Mouse (Mus musculus) forebrain, embryonic 11.5 days (tissue): ENCODE data around the gene Ppp1r18. TPM values are rescaled to one million over a fixed set of nuclear protein-coding genes. Genes with fewer than 3 reads are reported as not detected.

Source experiments
- ATAC-seq: fragments of 200-750 bp; cut with Nextera tagmentation; replicated peaks from 2 replicates; pipeline ENCODE4 v1.8.0; 2017; ENCODE audit warnings: moderate TSS enrichment; ENCODE audit not compliant: low FRiP score
- DNase-seq: peaks from one replicate; pipeline ENCODE4 v3.0.0-alpha.2; 2017; ENCODE audit warnings: low spot score
- H3K27ac ChIP-seq: fragments of 300-500 bp; sonication (generic); 2 replicates; pipeline ENCODE4 v1.5.1; 2014; ENCODE audit warnings: low read depth, low read length
- H3K27me3 ChIP-seq: fragments of 300-500 bp; sonication (generic); 2 replicates; pipeline ENCODE4 v1.6.1; 2014; ENCODE audit warnings: mild to moderate bottlenecking, low read length, mixed read lengths; ENCODE audit not compliant: control insufficient read depth, insufficient read depth
- H3K36me3 ChIP-seq: fragments of 300-500 bp; sonication (generic); 2 replicates; pipeline ENCODE4 v1.6.1; 2014; ENCODE audit warnings: mild to moderate bottlenecking, low read length, moderate library complexity, mixed read lengths; ENCODE audit not compliant: control insufficient read depth, insufficient read depth
- H3K4me1 ChIP-seq: fragments of 300-500 bp; sonication (generic); replicated peaks from 2 replicates; pipeline ENCODE4 v1.6.1; 2014; ENCODE audit warnings: low read length, mixed read lengths; ENCODE audit not compliant: control insufficient read depth, insufficient read depth
- H3K4me2 ChIP-seq: fragments of 300-500 bp; sonication (generic); 2 replicates; pipeline ENCODE4 v1.6.1; 2014; ENCODE audit warnings: low read depth, mild to moderate bottlenecking, low read length, moderate library complexity, mixed read lengths; ENCODE audit not compliant: severe bottlenecking
- H3K4me3 ChIP-seq: fragments of 300-500 bp; sonication (generic); 2 replicates; pipeline ENCODE4 v1.5.1; 2014; ENCODE audit warnings: low read depth, low read length
- H3K9ac ChIP-seq: fragments of 300-500 bp; sonication (generic); 2 replicates; pipeline ENCODE4 v1.6.1; 2014; ENCODE audit warnings: low read length
- H3K9me3 ChIP-seq: fragments of 300-500 bp; sonication (generic); 2 replicates; pipeline ENCODE4 v1.6.1; 2016; ENCODE audit warnings: low read length, mixed read lengths; ENCODE audit not compliant: control insufficient read depth
- WGBS: fragments of 180-500 bp; shearing (Covaris S2); extraction: QIAGEN DNeasy Blood & Tissue Kit; methylation state at CpG from one replicate; pipeline ENCODE4 v1.1.7; 2014; 5-methylcytosine and 5-hydroxymethylcytosine counted together
- polyA plus RNA-seq: library from polyadenylated mRNA; unstranded; fragments of >200 nt; fragmentation: Nextera tagmentation; extraction: Ambion mirVana; gene quantifications from 2 replicates; pipeline ENCODE4 v1.2.1, GENCODE M21; 2014

Gene Ppp1r18
- polyA plus RNA-seq, 1 experiment from 2014 or later, result 25.1 TPM

GRCm38 (mm10) chr17:35822964-35823937 lies 42.1 kb upstream of the Ppp1r18 start, which contains the start of gene Flot1:
Flot1 (plus strand) TSS chr17:35823230.
- no peaks in the 10 kb centered on the region for H3K9me3 ChIP-seq
- H3K27me3 ChIP-seq, result no peaks in the 10 kb centered on the region
- peak within 1 kb of the TSS; percentile 53 for H3K4me3 ChIP-seq
- H3K4me2 ChIP-seq, result peak within 1 kb of the TSS; percentile 94
- peak within 1 kb of the TSS; percentile 55 for H3K27ac ChIP-seq
- H3K9ac ChIP-seq, result peak within 1 kb of the TSS; percentile 58
- H3K36me3 ChIP-seq, result peaks cover 2% of the 10 kb centered on the region
- ATAC-seq (peak; percentile 91), DNase-seq (peak; percentile 96)
- H3K4me1 ChIP-seq, result peaks cover 12% of the 10 kb centered on the region; the same call in 1 of the 2 replicates
- under 1% methylated on average over 43 of the region's 47 CpGs for WGBS

- Histone ChIP-seq H3K4me3 (0 out of 2 replicates have a peak overlapping the region, but pooled peaks have one; percentile 53), H3K4me2 (0 out of 2 replicates have a peak overlapping the region, but pooled peaks have one; percentile 94), H3K36me3 (peaks cover 2% of the 10 kb centered on the region), H3K9ac (no peak overlapping the region), H3K27me3 (no peaks in the 10 kb centered on the region), H3K27ac (no peak overlapping the region), H3K4me1 (peaks cover 12% of the 10 kb centered on the region; the same call in 1 of the 2 replicates), H3K9me3 (no peaks in the 10 kb centered on the region)
- WGBS, result 63% methylated on average over 7 of the region's 7 CpGs
- no peak for ATAC-seq
- peak; percentile 57 for DNase-seq
Observed at GRCm38 (mm10) chr17:35824402-35824801, 41.0 kb upstream of the Ppp1r18 start.

GRCm38 (mm10) chr17:35825109-35825850 lies 40.1 kb upstream of the Ppp1r18 start:
- ATAC-seq (no peak), DNase-seq (no peak)
- 90% methylated on average over 13 of the region's 13 CpGs for WGBS
- H3K4me3 ChIP-seq, result no peak overlapping the region
- H3K9me3 ChIP-seq, result no peaks in the 10 kb centered on the region
- no peak overlapping the region for H3K27ac ChIP-seq
- peaks cover 16% of the 10 kb centered on the region; the same call in 1 of the 2 replicates for H3K4me1 ChIP-seq
- H3K36me3 ChIP-seq, result peaks cover 2% of the 10 kb centered on the region
- H3K27me3 ChIP-seq, result no peaks in the 10 kb centered on the region
- no peak overlapping the region for H3K9ac ChIP-seq
- no peak overlapping the region for H3K4me2 ChIP-seq

- Histone ChIP-seq H3K4me3 (no peak overlapping the region), H3K36me3 (peaks cover 14% of the 10 kb centered on the region), H3K4me1 (peaks cover 7% of the 10 kb centered on the region; the same call in 1 of the 2 replicates), H3K9ac (no peak overlapping the region; the same call in 1 of the 2 replicates), H3K4me2 (no peak overlapping the region), H3K27ac (no peak overlapping the region), H3K9me3 (no peaks in the 10 kb centered on the region), H3K27me3 (no peaks in the 10 kb centered on the region)
- WGBS, result 1% methylated on average over 21 of the region's 21 CpGs
- ATAC-seq, result peak; percentile 63
- peak; percentile 92 for DNase-seq
Observed at GRCm38 (mm10) chr17:35829737-35830136, 35.7 kb upstream of the Ppp1r18 start.

GRCm38 (mm10) chr17:35832400-35833238 lies 32.8 kb upstream of the Ppp1r18 start:
- peaks cover 18% of the 10 kb centered on the region for H3K4me1 ChIP-seq
- H3K27ac ChIP-seq, result no peak overlapping the region
- ATAC-seq (no peak), DNase-seq (no peak)
- no peak overlapping the region for H3K4me3 ChIP-seq
- H3K4me2 ChIP-seq, result no peak overlapping the region
- WGBS, result 70% methylated on average over 8 of the region's 8 CpGs
- H3K27me3 ChIP-seq, result no peaks in the 10 kb centered on the region
- H3K9ac ChIP-seq, result 0 out of 2 replicates have a peak overlapping the region, but pooled peaks have one; percentile 12
- peaks cover 26% of the 10 kb centered on the region for H3K36me3 ChIP-seq
- no peaks in the 10 kb centered on the region for H3K9me3 ChIP-seq

- Histone ChIP-seq H3K9me3 (no peaks in the 10 kb centered on the region), H3K27ac (no peak overlapping the region), H3K27me3 (no peaks in the 10 kb centered on the region), H3K4me2 (no peak overlapping the region), H3K4me3 (no peak overlapping the region), H3K36me3 (peaks cover 24% of the 10 kb centered on the region), H3K4me1 (peaks cover 18% of the 10 kb centered on the region), H3K9ac (no peak overlapping the region)
- DNase-seq, result no peak
- ATAC-seq, result no peak
- WGBS, result 29% methylated on average over 5 of the region's 5 CpGs
Observed at GRCm38 (mm10) chr17:35833239-35833751, 32.1 kb upstream of the Ppp1r18 start.

- ATAC-seq, result no peak
- Histone ChIP-seq H3K27ac (no peak overlapping the region), H3K4me3 (peak overlapping the region; percentile 10), H3K9ac (no peak overlapping the region; the same call in 1 of the 2 replicates), H3K4me1 (peaks cover 18% of the 10 kb centered on the region), H3K36me3 (peaks cover 24% of the 10 kb centered on the region), H3K27me3 (no peaks in the 10 kb centered on the region), H3K9me3 (no peaks in the 10 kb centered on the region), H3K4me2 (no peak overlapping the region)
- DNase-seq, result no peak
- WGBS, result 54% methylated on average over 5 of the region's 5 CpGs
Observed at GRCm38 (mm10) chr17:35833894-35834293, 31.5 kb upstream of the Ppp1r18 start.
